Mouse (Mus musculus): ENCODE data around the gene Hps3.

- TF ChIP-seq CTCF (IDR thresholded peaks at IDR 0.05; ENCODE audit: extremely low read depth, insufficient read depth, insufficient read length, insufficient replicate concordance) (no peak), POLR2A (IDR thresholded peaks at IDR 0.05; ENCODE audit: low read depth, low read length) (no peak)
These were observed 11.3 kb downstream of the Hps3 start for GRCm38 (mm10) chr3:20023832-20024231.

Measured in spleen, adult 2 months (tissue).